Mouse (Mus musculus) heart, adult 2 months (tissue): ENCODE results near the gene Zbtb5.

Source experiments
- CTCF ChIP-seq: fragments of 200-600 bp; IDR thresholded peaks from 2 replicates; pipeline ENCODE4 v1.8.1; 2022; ENCODE audit warnings: antibody characterized with exemption, mild to moderate bottlenecking, moderate library complexity
- EP300 ChIP-seq: fragments of 200-500 bp; IDR thresholded peaks from 2 replicates; pipeline ENCODE4 v1.6.1; 2011; ENCODE audit warnings: low read depth, low read length, control low read depth; ENCODE audit not compliant: insufficient read depth
- POLR2A ChIP-seq: fragments of 200-500 bp; IDR thresholded peaks from 2 replicates; pipeline ENCODE4 v1.6.1; 2011; ENCODE audit warnings: mild to moderate bottlenecking, low read depth, low read length, control low read depth; ENCODE audit not compliant: insufficient read depth

DNA sequence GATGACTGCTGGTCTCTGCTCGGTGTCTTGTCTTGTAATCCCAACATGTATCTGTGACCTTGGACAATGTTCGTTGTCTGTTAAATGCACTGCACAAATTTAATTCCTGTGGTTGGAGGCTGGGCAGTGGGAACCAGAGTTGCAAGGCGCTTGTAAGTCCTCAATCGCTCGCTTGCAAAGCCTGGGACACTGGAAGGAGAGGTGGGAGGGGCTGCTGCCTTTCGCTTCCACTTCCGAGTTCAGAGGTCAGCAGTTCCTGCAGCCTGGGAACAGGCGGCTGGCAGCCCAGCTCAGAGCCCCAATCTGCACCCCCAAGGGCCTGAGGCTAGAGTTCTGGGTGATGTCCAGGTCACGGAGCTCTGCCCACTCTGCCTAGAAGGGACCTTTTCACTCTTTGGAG, 59.2 kb downstream of the Zbtb5 start:
- TF ChIP-seq POLR2A (no peak), CTCF (no peak), EP300 (no peak)
